Mouse (Mus musculus) A20 (cell line): ENCODE results near the gene Cep295.
A peak's percentile ranks its signal among the peaks of the same experiment; 100 is the strongest.
"Not testable (repeated sequence)": the region's sequence is repeated elsewhere in the genome, so short reads cannot be mapped to it uniquely, and the experiment has no call there.

Source experiments
- DNase-seq: peaks from one replicate; pipeline ENCODE4 v3.0.0-alpha.2; 2011; ENCODE audit warnings: low read depth, low spot score

The Cep295 gene

GRCm38 (mm10) chr9:15357484-15358275 lies at the start of gene Cep295:
TSS of gene Cep295 (minus strand) at chr9:15357788.
- peak; percentile 98 for DNase-seq

GRCm38 (mm10) chr9:15397591-15397990 lies 40.0 kb upstream of the Cep295 start:
- DNase-seq = no peak

GRCm38 (mm10) chr9:15395353-15395942 lies 37.9 kb upstream of the Cep295 start:
- peak; percentile 43 for DNase-seq

GRCm38 (mm10) chr9:15387075-15387643 lies 29.6 kb upstream of the Cep295 start:
- no peak for DNase-seq

GRCm38 (mm10) chr9:15384266-15384665 lies 26.7 kb upstream of the Cep295 start:
- no peak for DNase-seq

GRCm38 (mm10) chr9:15366260-15366659 lies 8.7 kb upstream of the Cep295 start:
- peak; percentile 15 for DNase-seq

- peak; percentile 55 for DNase-seq
Observed at GRCm38 (mm10) chr9:15365856-15366255, 8.3 kb upstream of the Cep295 start.

GRCm38 (mm10) chr9:15364843-15365242 lies 7.3 kb upstream of the Cep295 start:
- DNase-seq = no peak

GRCm38 (mm10) chr9:15356916-15357483 lies 588 bp downstream of the Cep295 start:
- no peak for DNase-seq

- no peak for DNase-seq
Observed at GRCm38 (mm10) chr9:15349925-15350324, 7.7 kb downstream of the Cep295 start.

GRCm38 (mm10) chr9:15337776-15338175 lies 19.8 kb downstream of the Cep295 start:
- DNase-seq = no peak

GRCm38 (mm10) chr9:15318170-15318742 lies 39.3 kb downstream of the Cep295 start:
- DNase-seq = no peak

- no peak for DNase-seq
Observed at GRCm38 (mm10) chr9:15317223-15318169, 40.1 kb downstream of the Cep295 start.

GRCm38 (mm10) chr9:15316296-15316695 lies 41.3 kb downstream of the Cep295 start:
- DNase-seq = not testable (repeated sequence)

- no peak for DNase-seq
Observed at GRCm38 (mm10) chr9:15314619-15315018, 43.0 kb downstream of the Cep295 start.

GRCm38 (mm10) chr9:15313633-15314032 lies 44.0 kb downstream of the Cep295 start:
- no peak for DNase-seq

GRCm38 (mm10) chr9:15312054-15312735 lies 45.4 kb downstream of the Cep295 start:
- no peak for DNase-seq

- DNase-seq = no peak
Observed at GRCm38 (mm10) chr9:15310179-15310578, 47.4 kb downstream of the Cep295 start.

GRCm38 (mm10) chr9:15309425-15309824 lies 48.2 kb downstream of the Cep295 start:
- no peak for DNase-seq

GRCm38 (mm10) chr9:15308254-15308653 lies 49.3 kb downstream of the Cep295 start:
- no peak for DNase-seq
